Mouse (Mus musculus) forebrain, embryonic 14.5 days (tissue): Measurements from ENCODE around the gene Msi2. TPM values are rescaled to one million over a fixed set of nuclear protein-coding genes. Genes with fewer than 3 reads are reported as not detected.

Source experiments
- ATAC-seq: fragments of 200-750 bp; cut with Nextera tagmentation; 2 replicates; pipeline ENCODE4 v1.8.0; 2017; ENCODE audit warnings: mild to moderate bottlenecking, moderate library complexity
- DNase-seq: peaks from one replicate; pipeline ENCODE4 v3.0.0-alpha.2; 2015; ENCODE audit warnings: low spot score
- H3K27ac ChIP-seq: fragments of 300-500 bp; sonication (generic); 2 replicates; pipeline ENCODE4 v1.5.1; 2014; ENCODE audit warnings: low read depth, mild to moderate bottlenecking, control low read depth, low read length, moderate library complexity
- H3K27me3 ChIP-seq: fragments of 300-500 bp; sonication (generic); replicated peaks from 2 replicates; pipeline ENCODE4 v1.6.1; 2014; ENCODE audit warnings: low read length, control low read depth, mixed read lengths; ENCODE audit not compliant: control insufficient read depth, insufficient read depth
- H3K36me3 ChIP-seq: fragments of 300-500 bp; sonication (generic); 2 replicates; pipeline ENCODE4 v1.6.1; 2014; ENCODE audit warnings: low read length, control low read depth; ENCODE audit not compliant: control insufficient read depth, insufficient read depth
- H3K4me1 ChIP-seq: fragments of 300-500 bp; sonication (generic); 2 replicates; pipeline ENCODE4 v1.6.1; 2014; ENCODE audit warnings: antibody characterized with exemption, low read length, control low read depth; ENCODE audit not compliant: control insufficient read depth, insufficient read depth
- H3K4me2 ChIP-seq: fragments of 300-500 bp; sonication (generic); 2 replicates; pipeline ENCODE4 v1.6.1; 2014; ENCODE audit warnings: mild to moderate bottlenecking, control low read depth, low read length
- H3K4me3 ChIP-seq: fragments of 300-500 bp; sonication (generic); 2 replicates; pipeline ENCODE4 v1.5.1; 2014; ENCODE audit warnings: low read depth, low read length, control low read depth
- H3K9ac ChIP-seq: fragments of 300-500 bp; sonication (generic); 2 replicates; pipeline ENCODE4 v1.6.1; 2014; ENCODE audit warnings: mild to moderate bottlenecking, low read length, control low read depth, moderate library complexity
- H3K9me3 ChIP-seq: fragments of 300-500 bp; sonication (generic); replicated peaks from 2 replicates; pipeline ENCODE4 v1.6.1; 2016; ENCODE audit warnings: low read length, control low read depth, mixed read lengths; ENCODE audit not compliant: control insufficient read depth
- WGBS: fragments of 180-500 bp; shearing (Covaris S2); extraction: QIAGEN DNeasy Blood & Tissue Kit; methylation state at CpG from one replicate; pipeline ENCODE4 v1.1.7; 2014; 5-methylcytosine and 5-hydroxymethylcytosine counted together
- polyA plus RNA-seq: library from polyadenylated mRNA; unstranded; fragments of >200 nt; fragmentation: Nextera tagmentation; extraction: Ambion mirVana; gene quantifications from 2 replicates; pipeline ENCODE4 v1.2.1, GENCODE M21; 2014

Msi2 gene
- polyA plus RNA-seq, 1 experiment from 2014 or later, result 19.9 TPM

DNA sequence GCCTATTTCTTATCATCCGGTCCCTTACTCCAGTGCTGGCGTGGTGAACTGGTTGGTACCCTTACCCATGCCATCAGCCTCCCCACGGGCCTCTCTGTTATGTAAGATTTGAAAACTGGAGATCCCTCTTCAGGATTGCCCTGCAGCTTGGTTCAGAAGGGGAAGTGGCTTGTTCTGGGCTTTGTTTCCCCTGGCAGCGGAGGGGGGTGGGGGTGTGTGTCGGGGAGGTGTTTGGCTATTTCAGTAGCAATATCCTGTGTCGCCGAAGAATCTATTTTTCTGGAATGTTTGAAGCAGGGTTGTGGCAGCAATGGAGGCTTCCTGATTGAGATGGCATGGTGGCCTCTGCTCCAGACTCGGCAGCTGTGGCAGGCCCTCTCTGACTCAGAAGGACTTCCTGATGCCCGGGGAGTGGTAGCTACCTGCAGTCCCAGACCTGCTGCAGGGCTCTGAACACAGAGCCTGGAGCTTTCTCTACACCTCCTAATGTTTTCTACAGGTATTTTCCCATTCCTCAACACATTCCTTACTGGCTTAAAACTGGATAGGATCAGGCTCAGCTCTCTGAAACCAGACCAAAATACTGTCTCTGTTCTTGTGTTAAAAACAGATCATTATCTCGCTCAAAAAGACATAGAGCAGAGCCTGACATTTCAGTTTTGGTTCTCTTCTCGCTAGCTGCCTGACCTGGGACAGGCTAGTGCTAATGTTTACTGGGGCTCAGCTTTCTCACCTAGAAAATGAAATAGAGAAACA, 104.4 kb downstream of the Msi2 start:
- WGBS, result 70% methylated on average over 11 of the region's 11 CpGs

DNA sequence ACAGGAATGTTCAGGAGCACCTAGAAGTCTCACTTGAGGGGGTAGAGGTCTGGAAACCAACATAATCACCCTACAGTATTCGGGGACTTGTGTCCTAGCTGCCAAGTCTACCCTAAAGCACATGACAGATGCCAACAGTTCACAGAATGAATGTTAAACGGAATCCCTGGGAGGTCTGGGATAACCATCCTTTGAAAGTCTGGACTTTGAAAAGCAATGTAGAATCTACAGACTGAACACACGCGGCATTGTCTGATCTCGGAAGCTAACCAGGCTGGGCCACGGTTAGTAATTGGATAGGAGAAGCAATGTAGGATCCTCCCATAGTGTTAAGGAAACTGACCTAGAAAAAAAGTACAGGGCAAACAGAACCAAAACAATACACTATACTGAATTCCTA, 105.3 kb downstream of the Msi2 start:
- DNase-seq (no peak), ATAC-seq (no peak)
- Histone ChIP-seq H3K4me3 (no peak overlapping the region), H3K9ac (no peak overlapping the region), H3K4me2 (no peak overlapping the region), H3K27ac (no peak overlapping the region), H3K27me3 (no peaks in the 10 kb centered on the region), H3K9me3 (no peaks in the 10 kb centered on the region), H3K4me1 (peaks cover 23% of the 10 kb centered on the region), H3K36me3 (no peaks in the 10 kb centered on the region)
- WGBS, result 38% methylated on average over 6 of the region's 6 CpGs

More for the DNA sequence above, 104.4 kb downstream of the Msi2 start:
- Histone ChIP-seq H3K4me2 (no peak overlapping the region), H3K4me1 (peaks cover 28% of the 10 kb centered on the region), H3K36me3 (no peaks in the 10 kb centered on the region), H3K9ac (no peak overlapping the region; the same call in 1 of the 2 replicates), H3K27me3 (no peaks in the 10 kb centered on the region), H3K4me3 (no peak overlapping the region), H3K9me3 (no peaks in the 10 kb centered on the region), H3K27ac (no peak overlapping the region)
- DNase-seq (no peak), ATAC-seq (no peak)

DNA sequence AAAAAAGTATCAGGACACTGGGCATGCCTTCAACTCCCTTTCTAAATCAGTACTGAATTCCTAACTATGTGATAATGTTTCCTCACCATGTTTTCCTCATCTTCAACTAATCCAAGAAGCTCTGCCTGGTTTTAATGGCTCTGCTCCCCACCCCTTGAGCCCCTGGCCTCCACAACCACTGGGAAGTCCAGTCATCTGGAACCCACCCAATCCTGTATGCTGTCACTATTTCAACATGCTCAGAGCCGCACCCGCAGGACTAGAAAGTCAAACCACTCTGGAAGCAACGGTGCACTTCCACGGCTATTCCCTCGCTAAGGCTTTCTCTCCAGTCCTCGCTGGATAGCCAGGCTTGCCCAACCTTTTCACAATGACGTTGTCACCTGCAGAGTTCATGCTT, 106.2 kb downstream of the Msi2 start:
- no peak overlapping the region for H3K4me2 ChIP-seq
- H3K4me3 ChIP-seq, result no peak overlapping the region
- DNase-seq (no peak), ATAC-seq (no peak)
- H3K4me1 ChIP-seq, result peaks cover 24% of the 10 kb centered on the region
- WGBS, result 97% methylated on average over 7 of the region's 7 CpGs
- H3K36me3 ChIP-seq, result no peaks in the 10 kb centered on the region
- no peak overlapping the region for H3K27ac ChIP-seq
- H3K27me3 ChIP-seq, result no peaks in the 10 kb centered on the region
- H3K9me3 ChIP-seq, result no peaks in the 10 kb centered on the region
- no peak overlapping the region for H3K9ac ChIP-seq

DNA sequence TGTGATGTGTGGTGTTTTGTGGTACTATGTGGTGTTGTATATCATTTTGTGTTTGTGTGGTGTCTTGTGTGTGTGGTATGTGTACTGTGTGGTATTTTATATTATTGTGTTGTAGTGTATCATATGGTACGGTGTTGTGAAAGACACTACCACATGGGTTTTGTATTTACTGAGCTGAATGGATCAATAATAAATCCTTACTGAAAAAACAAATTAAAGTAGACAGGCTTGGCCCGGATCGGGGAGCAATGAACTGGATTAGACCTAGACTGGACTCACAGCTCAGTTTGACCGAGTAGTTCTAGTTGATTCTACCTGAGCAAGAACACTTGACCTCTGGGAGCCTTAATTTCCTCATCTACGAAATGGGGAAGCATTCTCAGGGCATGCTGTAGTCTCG, 107.5 kb downstream of the Msi2 start:
- Histone ChIP-seq H3K36me3 (no peaks in the 10 kb centered on the region), H3K4me1 (peaks cover 32% of the 10 kb centered on the region), H3K27ac (no peak overlapping the region), H3K9ac (no peak overlapping the region), H3K27me3 (no peaks in the 10 kb centered on the region), H3K4me3 (no peak overlapping the region), H3K9me3 (no peaks in the 10 kb centered on the region), H3K4me2 (no peak overlapping the region)
- no peak for ATAC-seq
- DNase-seq, result no peak
- 94% methylated on average over 6 of the region's 6 CpGs for WGBS

DNA sequence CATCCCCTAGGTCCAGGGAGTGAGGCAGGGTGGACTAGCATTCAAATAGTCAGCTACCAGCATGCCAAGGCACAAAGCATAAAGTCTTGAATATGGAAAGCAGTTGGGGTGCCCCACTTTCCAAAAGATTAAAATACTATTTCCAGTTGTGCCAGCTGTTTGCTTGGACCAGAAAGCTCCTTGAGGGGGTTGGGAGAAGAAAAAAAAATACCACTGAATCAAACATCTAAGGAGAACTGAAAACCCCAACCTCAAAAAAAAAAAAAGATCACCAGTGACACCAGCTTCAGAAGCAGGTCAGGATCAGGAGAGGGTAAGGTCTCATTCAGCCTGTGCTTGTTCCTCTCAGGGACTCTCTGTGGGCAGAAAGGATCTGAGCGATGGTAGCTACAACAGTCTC, 108.2 kb downstream of the Msi2 start:
- H3K27ac ChIP-seq, result no peak overlapping the region
- WGBS, result 100% methylated on average over 1 of the region's 1 CpGs
- H3K36me3 ChIP-seq, result no peaks in the 10 kb centered on the region
- H3K4me1 ChIP-seq, result peaks cover 35% of the 10 kb centered on the region
- H3K9me3 ChIP-seq, result no peaks in the 10 kb centered on the region
- no peak for DNase-seq
- H3K4me3 ChIP-seq, result no peak overlapping the region
- ATAC-seq, result no peak
- no peak overlapping the region for H3K9ac ChIP-seq
- H3K27me3 ChIP-seq, result no peaks in the 10 kb centered on the region
- no peak overlapping the region for H3K4me2 ChIP-seq

DNA sequence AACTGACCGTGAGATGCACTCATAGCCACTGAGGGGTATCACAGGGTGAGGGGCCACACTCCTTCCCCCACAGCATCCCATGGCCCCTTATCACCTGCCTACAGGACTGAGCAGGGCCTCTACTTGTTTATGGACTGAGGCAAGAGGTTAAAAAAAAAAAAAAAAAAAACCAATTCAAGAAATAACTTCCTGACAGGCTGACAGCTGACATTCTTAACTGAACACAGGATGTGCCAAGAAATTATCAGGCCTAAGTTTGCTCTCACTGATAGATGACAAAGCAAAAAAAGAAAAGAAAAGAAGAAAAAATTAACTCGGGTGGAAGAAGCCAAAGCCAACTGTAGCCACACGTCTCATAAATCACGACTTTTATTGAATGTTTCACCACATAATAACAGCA, 109.7 kb downstream of the Msi2 start:
- H3K4me2 ChIP-seq, result no peak overlapping the region
- no peak overlapping the region for H3K27ac ChIP-seq
- H3K4me3 ChIP-seq, result no peak overlapping the region
- no peaks in the 10 kb centered on the region for H3K27me3 ChIP-seq
- no peak overlapping the region for H3K9ac ChIP-seq
- H3K9me3 ChIP-seq, result no peaks in the 10 kb centered on the region
- DNase-seq (no peak), ATAC-seq (no peak)
- peaks cover 38% of the 10 kb centered on the region for H3K4me1 ChIP-seq
- 0 out of 2 replicates have a peak, but pooled peaks cover 3% of the 10 kb centered on the region for H3K36me3 ChIP-seq
- 69% methylated on average over 4 of the region's 4 CpGs for WGBS

DNA sequence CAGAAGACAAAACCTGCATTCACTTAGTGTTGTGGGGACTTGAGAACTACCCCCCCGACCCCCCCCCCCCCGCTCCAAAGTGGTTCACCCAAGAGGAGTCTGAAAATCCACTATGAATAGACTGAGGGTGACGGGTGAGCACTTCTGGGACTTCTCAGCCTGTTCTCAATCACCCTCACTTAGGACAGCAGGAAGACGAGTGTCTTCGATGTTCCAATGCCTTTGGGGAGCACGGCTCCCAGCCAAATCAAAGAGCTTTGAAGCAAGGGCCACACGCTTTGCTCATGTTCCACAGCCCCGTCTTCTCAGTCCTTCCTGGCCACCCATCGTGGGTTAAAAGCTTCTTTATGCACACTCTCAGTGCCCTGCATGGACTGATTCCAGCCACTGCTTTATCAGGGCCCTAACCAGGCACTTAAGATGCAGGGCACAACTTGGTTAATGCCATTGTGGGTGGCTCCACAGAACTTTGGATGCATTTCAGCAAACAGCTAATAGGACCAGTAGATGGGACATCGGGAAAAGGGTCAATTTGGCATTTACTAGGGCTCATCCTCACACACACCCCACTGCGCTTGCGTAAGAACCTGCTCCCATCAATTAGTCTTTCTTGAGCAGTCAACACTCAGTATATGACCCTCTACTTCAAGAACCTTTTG, 110.5 kb downstream of the Msi2 start:
- H3K27ac ChIP-seq, result peak overlapping the region; percentile 27; the same call in 1 of the 2 replicates
- no peaks in the 10 kb centered on the region for H3K27me3 ChIP-seq
- DNase-seq, result peak; percentile 84
- peaks cover 34% of the 10 kb centered on the region for H3K4me1 ChIP-seq
- no peak overlapping the region for H3K4me2 ChIP-seq
- H3K36me3 ChIP-seq, result peaks cover 6% of the 10 kb centered on the region; the same call in 1 of the 2 replicates
- no peak overlapping the region for H3K9ac ChIP-seq
- WGBS, result 32% methylated on average over 12 of the region's 12 CpGs
- peak; percentile 75 for ATAC-seq
- no peaks in the 10 kb centered on the region for H3K9me3 ChIP-seq
- no peak overlapping the region for H3K4me3 ChIP-seq

DNA sequence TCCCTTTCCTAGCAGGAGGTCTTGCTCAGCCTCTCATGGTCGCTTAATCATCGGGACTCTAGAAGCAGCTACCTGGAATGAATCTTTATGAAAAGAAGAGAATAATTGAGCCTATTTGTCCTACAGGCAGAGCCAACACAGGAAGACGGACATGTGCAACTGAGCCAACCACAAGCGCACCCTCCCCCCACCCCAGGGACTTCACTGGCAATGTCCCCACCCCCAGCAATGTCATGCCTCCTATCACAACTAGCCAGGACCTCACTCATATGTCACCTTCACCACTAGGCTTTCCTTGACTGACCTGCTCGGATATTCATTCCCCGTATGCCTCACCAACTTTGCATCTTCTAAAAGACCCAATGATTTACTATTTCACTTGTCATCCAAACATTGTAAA, 112.5 kb downstream of the Msi2 start:
- Histone ChIP-seq H3K9me3 (no peaks in the 10 kb centered on the region), H3K9ac (no peak overlapping the region), H3K4me1 (peaks cover 35% of the 10 kb centered on the region), H3K36me3 (peaks cover 12% of the 10 kb centered on the region), H3K27me3 (no peaks in the 10 kb centered on the region), H3K27ac (0 out of 2 replicates have a peak overlapping the region, but pooled peaks have one; percentile 5), H3K4me3 (no peak overlapping the region), H3K4me2 (no peak overlapping the region)
- ATAC-seq (no peak), DNase-seq (no peak)
- WGBS, result 69% methylated on average over 6 of the region's 6 CpGs

DNA sequence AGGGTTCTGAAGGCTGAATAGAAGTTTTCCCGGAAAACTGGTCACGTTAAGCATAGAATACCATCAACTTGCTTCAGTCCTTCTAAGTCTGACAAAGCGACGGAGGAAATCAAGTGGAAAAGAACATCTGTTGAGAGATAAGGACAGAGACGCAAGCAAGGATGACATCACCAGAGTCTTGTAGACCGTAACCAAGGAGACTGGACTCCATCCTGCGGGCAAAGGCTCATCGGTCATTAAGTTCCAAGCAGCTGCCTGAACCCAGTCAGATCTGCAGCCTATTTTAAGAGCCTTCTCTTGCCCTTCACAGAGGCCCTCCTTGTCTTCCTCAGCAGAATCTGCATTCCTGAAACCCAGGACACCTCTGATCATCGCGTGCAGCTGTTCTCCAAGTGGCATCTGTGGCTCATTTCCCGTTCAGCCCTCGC, 113.2 kb downstream of the Msi2 start:
- WGBS, result 68% methylated on average over 12 of the region's 12 CpGs
- peaks cover 39% of the 10 kb centered on the region for H3K4me1 ChIP-seq
- ATAC-seq (no peak), DNase-seq (no peak)
- H3K27me3 ChIP-seq, result no peaks in the 10 kb centered on the region
- peaks cover 12% of the 10 kb centered on the region for H3K36me3 ChIP-seq
- H3K9ac ChIP-seq, result no peak overlapping the region
- no peak overlapping the region for H3K4me3 ChIP-seq
- H3K27ac ChIP-seq, result no peak overlapping the region
- H3K9me3 ChIP-seq, result no peaks in the 10 kb centered on the region
- H3K4me2 ChIP-seq, result no peak overlapping the region
